Mouse (Mus musculus) heart, embryonic 15.5 days (tissue): ENCODE results near the gene Rhod. TPM values are rescaled to one million over a fixed set of nuclear protein-coding genes. Genes with fewer than 3 reads are reported as not detected.
"Not testable (repeated sequence)": the region's sequence is repeated elsewhere in the genome, so short reads cannot be mapped to it uniquely, and the experiment has no call there.

Source experiments
- ATAC-seq: fragments of 200-750 bp; cut with Nextera tagmentation; replicated peaks from 2 replicates; pipeline ENCODE4 v1.8.0; 2017; ENCODE audit warnings: low read depth, moderate TSS enrichment; ENCODE audit not compliant: insufficient number of reproducible peaks, insufficient read depth, low FRiP score
- H3K27ac ChIP-seq: fragments of 300-500 bp; sonication (generic); 2 replicates; pipeline ENCODE4 v1.5.1; 2015; ENCODE audit warnings: mild to moderate bottlenecking, inconsistent platforms
- H3K27me3 ChIP-seq: fragments of 300-500 bp; sonication (generic); 2 replicates; pipeline ENCODE4 v1.6.1; 2015; ENCODE audit warnings: inconsistent platforms
- H3K36me3 ChIP-seq: fragments of 300-500 bp; sonication (generic); 2 replicates; pipeline ENCODE4 v1.6.1; 2015; ENCODE audit warnings: mild to moderate bottlenecking, inconsistent platforms
- H3K4me1 ChIP-seq: fragments of 300-500 bp; sonication (generic); replicated peaks from 2 replicates; pipeline ENCODE4 v1.6.1; 2015; ENCODE audit warnings: inconsistent platforms
- H3K4me2 ChIP-seq: fragments of 300-500 bp; sonication (generic); 2 replicates; pipeline ENCODE4 v1.6.1; 2015; ENCODE audit warnings: inconsistent platforms, mild to moderate bottlenecking, moderate library complexity
- H3K4me3 ChIP-seq: fragments of 300-500 bp; sonication (generic); 2 replicates; pipeline ENCODE4 v1.5.1; 2015; ENCODE audit warnings: mild to moderate bottlenecking, inconsistent platforms
- H3K9ac ChIP-seq: fragments of 300-500 bp; sonication (generic); 2 replicates; pipeline ENCODE4 v1.6.1; 2015; ENCODE audit warnings: mild to moderate bottlenecking, inconsistent platforms
- H3K9me3 ChIP-seq: fragments of 300-500 bp; sonication (generic); replicated peaks from 2 replicates; pipeline ENCODE4 v1.6.1; 2016; ENCODE audit warnings: inconsistent platforms
- WGBS: fragments of 180-500 bp; shearing (Covaris S2); methylation state at CpG from one replicate; pipeline ENCODE4 v1.1.7; 2015; ENCODE audit warnings: mixed read lengths; 5-methylcytosine and 5-hydroxymethylcytosine counted together
- polyA plus RNA-seq: library from polyadenylated mRNA; unstranded; fragments of >200 nt; fragmentation: Nextera tagmentation; extraction: Ambion mirVana; gene quantifications from 2 replicates; pipeline ENCODE4 v1.2.1, GENCODE M21; 2015

The Rhod gene
- polyA plus RNA-seq, 1 experiment from 2014 or later, result 22.6 TPM

GRCm38 (mm10) chr19:4382303-4382702, 56.9 kb downstream of the Rhod start:
- H3K4me1 ChIP-seq, result peaks cover 11% of the 10 kb centered on the region
- WGBS, result 79% methylated on average over 1 of the region's 1 CpGs
- peaks cover 33% of the 10 kb centered on the region for H3K36me3 ChIP-seq
- not testable (repeated sequence) for H3K27me3 ChIP-seq, H3K4me2 ChIP-seq, H3K9me3 ChIP-seq, H3K4me3 ChIP-seq, H3K27ac ChIP-seq, ATAC-seq, H3K9ac ChIP-seq

Other genes with a start within 250 kb of the Rhod start
- gene Tbc1d10c, start 248.1 kb downstream of the Rhod start, polyA plus RNA-seq, result 3.0 and 14.9 TPM in 2 replicates
- gene Ppp1ca, start 247.4 kb downstream of the Rhod start, polyA plus RNA-seq, result 666 and 734 TPM in 2 replicates
- 17.3 and 24.1 TPM in 2 replicates for gene Rad9a, start 237.8 kb downstream of the Rhod start, polyA plus RNA-seq
- gene Clcf1, start 225.2 kb downstream of the Rhod start, polyA plus RNA-seq, result 0.96 and 1.9 TPM in 2 replicates
- gene AC109138.7, start 225.1 kb downstream of the Rhod start, polyA plus RNA-seq, result not detected in 2 replicates
- gene Pold4, start 207.5 kb downstream of the Rhod start, polyA plus RNA-seq, result 17.1 and 24.1 TPM in 2 replicates
- gene Ssh3, start 170.3 kb downstream of the Rhod start, polyA plus RNA-seq, result 6.0 and 10.7 TPM in 2 replicates
- gene Ankrd13d, start 156.3 kb downstream of the Rhod start, polyA plus RNA-seq, result 1.1 and 2.7 TPM in 2 replicates
- gene Grk2, start 133.2 kb downstream of the Rhod start, polyA plus RNA-seq, result 9.8 and 18.2 TPM in 2 replicates
- gene Kdm2a, start 41.1 kb downstream of the Rhod start, polyA plus RNA-seq, result 29.5 and 37.2 TPM in 2 replicates
- 0.68 and 0.98 TPM in 2 replicates for gene Syt12, start 38.0 kb upstream of the Rhod start, polyA plus RNA-seq
- gene 2010003K11Rik, start 59.2 kb upstream of the Rhod start, polyA plus RNA-seq, result not detected in 2 replicates
- 10.5 and 16.8 TPM in 2 replicates for gene Pcx, start 71.0 kb upstream of the Rhod start, polyA plus RNA-seq
- 3.2 and 4.0 TPM in 2 replicates for gene Lrfn4, start 176.2 kb upstream of the Rhod start, polyA plus RNA-seq
- gene Rce1, start 186.2 kb upstream of the Rhod start, polyA plus RNA-seq, result 34.5 and 41.4 TPM in 2 replicates